Mouse (Mus musculus) retina, adult 2 months (tissue): Measurements from ENCODE around the gene Per1.

Source experiments
- DNase-seq: peaks from one replicate; pipeline ENCODE4 v3.0.0-alpha.2; 2012; ENCODE audit warnings: low read depth, low spot score

Per1 gene

GRCm38 (mm10) chr11:69114621-69115020, 19.6 kb downstream of the Per1 start:
- DNase-seq: no peak

- DNase-seq: no peak
Observed at GRCm38 (mm10) chr11:69116843-69117242, 21.8 kb downstream of the Per1 start.

GRCm38 (mm10) chr11:69117737-69118695, 23.0 kb downstream of the Per1 start:
- DNase-seq: no peak

- DNase-seq: peak; percentile 84
Observed at GRCm38 (mm10) chr11:69118765-69119164, 23.7 kb downstream of the Per1 start.

GRCm38 (mm10) chr11:69119446-69120155, 24.6 kb downstream of the Per1 start:
- no peak for DNase-seq

GRCm38 (mm10) chr11:69120221-69121000, 25.4 kb downstream of the Per1 start, which contains the start of gene Hes7:
Gene Hes7, plus strand, starts transcription at chr11:69120404.
- no peak for DNase-seq

GRCm38 (mm10) chr11:69121001-69121740, 26.2 kb downstream of the Per1 start:
- DNase-seq: no peak

- DNase-seq: no peak
Observed at GRCm38 (mm10) chr11:69121741-69122335, 26.8 kb downstream of the Per1 start.

- DNase-seq: no peak
Observed at GRCm38 (mm10) chr11:69122336-69122951, 27.4 kb downstream of the Per1 start, which contains the start of gene 9130213A22Rik. Gene 9130213A22Rik, minus strand, starts transcription at chr11:69122589.

- DNase-seq: peak; percentile 79
Observed at GRCm38 (mm10) chr11:69123056-69123692, 28.2 kb downstream of the Per1 start.

GRCm38 (mm10) chr11:69123693-69124497, 28.9 kb downstream of the Per1 start:
- peak; percentile 72 for DNase-seq

- DNase-seq: no peak
Observed at GRCm38 (mm10) chr11:69124498-69124847, 29.5 kb downstream of the Per1 start.

- peak; percentile 78 for DNase-seq
Observed at GRCm38 (mm10) chr11:69125041-69125851, 30.2 kb downstream of the Per1 start.

- DNase-seq: no peak
Observed at GRCm38 (mm10) chr11:69125852-69125918, 30.7 kb downstream of the Per1 start, which contains the start of gene Aloxe3. Gene Aloxe3, plus strand, starts transcription at chr11:69125896.

GRCm38 (mm10) chr11:69125919-69126705, 31.1 kb downstream of the Per1 start:
- DNase-seq: no peak

GRCm38 (mm10) chr11:69126706-69127095, 31.7 kb downstream of the Per1 start:
- DNase-seq: no peak

GRCm38 (mm10) chr11:69128426-69129122, 33.6 kb downstream of the Per1 start:
- no peak for DNase-seq
